Mouse (Mus musculus): Measurements from ENCODE around the gene Loxl4.
A peak's percentile ranks its signal among the peaks of the same experiment; 100 is the strongest.

Gene Loxl4

DNA sequence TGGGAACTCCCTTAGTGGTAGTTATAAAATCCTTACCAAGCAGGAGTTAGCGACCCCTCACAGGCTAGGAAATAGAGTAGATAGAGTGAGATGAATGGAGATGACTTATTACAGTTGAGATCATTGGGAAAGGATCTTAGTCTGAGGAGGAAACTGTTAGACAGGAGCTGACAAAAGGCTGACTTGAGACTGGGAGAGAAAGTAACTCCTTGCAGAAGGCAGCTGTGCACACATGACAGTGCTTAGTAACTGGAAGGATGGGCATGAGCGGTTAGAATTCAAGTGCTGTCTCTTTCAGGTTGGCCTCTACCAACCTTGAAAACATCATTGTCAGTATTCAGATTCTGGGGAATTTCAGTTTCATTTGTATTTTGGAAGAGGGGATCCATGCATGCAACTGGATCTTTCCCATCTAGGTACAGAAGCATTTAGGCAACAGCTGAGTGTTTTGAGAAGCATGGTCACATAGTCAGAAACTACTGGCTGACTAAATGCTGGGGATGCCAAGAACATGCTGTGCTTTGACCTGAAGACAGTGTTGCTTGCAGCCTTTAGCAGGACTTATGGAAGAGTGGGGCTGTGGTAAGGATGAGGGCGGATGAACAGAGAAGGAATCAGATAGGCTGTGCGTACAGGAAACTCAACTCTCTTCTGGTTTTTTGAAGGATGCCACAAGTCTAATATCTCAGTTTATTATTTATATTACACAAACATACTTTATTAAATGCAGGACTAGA lies 46.2 kb downstream of the Loxl4 start:
- peak in 1 of 2 experiments; percentile 16 for DNase-seq (ENCODE audit: low spot score in 2 of 2)

DNA sequence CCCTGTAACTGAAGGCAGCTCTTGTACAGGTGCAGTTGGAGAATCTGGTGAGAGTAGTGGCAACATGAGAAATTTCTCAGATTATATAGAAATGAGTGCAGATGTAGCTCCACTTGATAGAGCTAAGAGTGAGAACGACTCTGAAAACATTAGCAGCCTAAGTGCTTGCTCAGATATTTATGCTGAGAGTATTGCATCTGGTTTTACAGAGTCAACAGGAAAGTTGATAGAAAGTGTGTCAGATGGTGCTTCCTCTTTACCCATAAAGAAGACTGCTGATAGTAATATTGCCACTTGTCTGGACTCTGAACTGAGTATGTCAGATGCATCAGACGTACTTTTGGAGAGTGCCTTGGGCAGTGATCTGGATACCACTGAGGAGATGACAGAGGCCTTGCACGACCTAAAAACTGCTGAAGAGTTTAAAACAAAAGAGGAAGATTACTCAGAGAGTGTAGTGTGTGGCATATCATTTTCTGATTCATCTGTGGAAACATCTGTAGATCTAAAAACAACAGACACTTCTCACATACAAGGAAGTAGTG lies 48.8 kb downstream of the Loxl4 start:
- DNase-seq (ENCODE audit: low spot score in 2 of 2), result no peak

DNA sequence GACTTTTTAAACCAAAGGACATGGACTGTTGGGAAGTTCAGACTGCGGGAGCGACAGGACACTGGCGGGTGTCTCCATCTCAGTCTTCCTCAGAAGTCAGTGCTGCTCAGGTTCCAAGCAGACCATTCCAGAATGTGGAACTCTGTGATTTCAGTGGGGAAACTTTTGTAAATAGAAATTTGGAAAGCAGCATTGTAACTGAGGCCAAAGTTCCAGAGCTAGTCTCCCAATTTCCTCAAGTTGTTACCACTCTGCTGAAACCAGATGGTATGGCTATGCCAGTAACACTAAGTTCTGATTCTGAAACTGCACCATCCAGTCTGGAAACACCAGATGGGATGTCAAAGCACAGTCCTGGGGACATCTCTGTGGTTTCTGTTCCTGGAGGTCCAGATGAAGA lies 49.6 kb downstream of the Loxl4 start:
- no peak for DNase-seq (ENCODE audit: low spot score in 2 of 2)

DNA sequence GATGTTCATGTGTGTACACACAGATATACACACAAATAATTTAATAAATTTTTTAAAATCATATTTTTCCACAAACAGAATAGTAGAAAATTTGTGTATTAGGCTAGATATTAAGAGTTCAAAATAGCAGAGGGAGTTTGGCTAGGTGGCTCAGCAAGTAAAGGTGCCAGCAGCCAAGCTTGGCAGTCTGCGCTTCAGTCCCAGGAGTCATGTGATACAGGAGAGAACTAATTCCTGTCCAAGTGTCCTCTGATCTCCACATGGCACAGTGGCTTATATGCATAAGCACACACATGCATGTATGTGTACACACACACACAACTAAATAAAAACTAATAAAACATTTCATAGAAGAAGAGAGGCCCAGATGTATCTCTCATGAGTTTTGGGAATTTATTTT lies 50.6 kb downstream of the Loxl4 start:
- DNase-seq (ENCODE audit: low spot score in 2 of 2), result no peak

DNA sequence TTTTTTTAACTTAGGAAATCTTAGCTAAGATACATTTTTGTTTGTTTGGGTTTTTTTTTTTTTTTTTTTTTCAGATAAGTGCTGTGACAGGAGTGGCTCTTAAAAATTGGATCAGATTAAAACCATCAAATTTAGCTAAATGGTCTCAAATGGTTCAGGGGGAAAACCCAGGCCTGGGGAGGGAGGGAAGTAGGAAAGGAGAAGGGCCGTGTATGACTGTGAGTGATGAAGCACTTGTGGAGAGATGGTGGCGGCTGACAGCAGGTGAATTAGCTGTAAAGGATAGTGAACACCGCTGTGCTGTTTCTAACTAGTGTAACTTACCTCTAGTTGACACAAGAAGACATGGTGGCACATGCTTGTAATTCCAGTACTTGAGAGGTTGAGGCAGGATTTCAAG lies 53.9 kb downstream of the Loxl4 start:
- DNase-seq (ENCODE audit: low spot score in 2 of 2), result no peak
